Mouse (Mus musculus): ENCODE data around the gene 4932438H23Rik.

DNA sequence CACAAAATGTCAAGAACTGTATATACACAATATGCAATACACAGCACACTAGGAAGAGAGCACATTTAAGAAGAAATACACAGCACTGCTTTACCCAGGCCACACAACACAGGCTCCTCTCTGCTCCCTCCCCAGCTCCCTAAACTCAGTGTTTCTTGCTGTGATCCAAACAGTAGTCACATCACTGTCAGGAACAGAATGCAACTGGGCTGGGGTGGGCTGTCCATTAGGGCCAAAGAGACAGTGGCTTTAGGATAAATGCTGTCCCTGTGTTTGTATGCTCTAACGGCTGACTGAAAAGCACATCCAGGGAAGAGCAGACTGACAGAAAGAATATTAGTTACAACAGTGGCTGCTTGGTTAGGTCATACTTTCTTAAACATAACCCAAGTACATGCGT lies 65.0 kb downstream of the 4932438H23Rik start:
- TF ChIP-seq ZNF384 (IDR thresholded peaks at IDR 0.05; ENCODE audit: low read depth, low read length) (no peak), HCFC1 (IDR thresholded peaks at IDR 0.05; ENCODE audit: borderline replicate concordance, insufficient read depth, low read length) (no peak), ZC3H11A (IDR thresholded peaks at IDR 0.05; ENCODE audit: borderline replicate concordance, low read depth, low read length) (no peak), MAFK (IDR thresholded peaks at IDR 0.05; ENCODE audit: insufficient read depth, low read depth, low read length) (no peak)

All from ES-E14 (cell line).